Mouse (Mus musculus): ENCODE measurements around the gene Gm8677. TPM values are rescaled to one million over a fixed set of nuclear protein-coding genes. Genes with fewer than 3 reads are reported as not detected.
"Not testable (repeated sequence)": the region's sequence is repeated elsewhere in the genome, so short reads cannot be mapped to it uniquely, and the experiment has no call there.

Gene Gm8677
- polyA plus RNA-seq (2012; rRNA removed): not detected in 2 replicates

DNA sequence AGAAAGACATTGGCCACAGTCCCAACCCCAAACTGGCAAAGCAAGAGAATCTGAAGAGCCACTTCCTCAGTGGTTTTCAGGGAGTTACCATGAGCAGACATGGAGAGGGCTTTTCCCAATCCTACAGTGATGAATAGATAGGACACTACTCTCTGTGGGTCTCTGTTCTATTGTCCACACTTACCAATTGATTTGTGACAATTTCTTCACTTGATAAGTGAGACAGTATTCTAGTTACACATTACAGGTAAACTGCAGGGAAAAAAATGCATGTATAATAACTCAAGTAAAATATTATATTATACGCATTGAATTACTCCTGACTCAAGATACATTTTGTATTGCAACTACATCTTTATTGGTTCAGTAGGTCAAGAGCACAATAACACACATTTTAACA, at the start of gene Gm8677:
Gene Gm8677, minus strand, starts transcription at position 101 of the 400 bp plus-strand sequence.
- DNase-seq (ENCODE audit: low read depth): not testable (repeated sequence)

DNA sequence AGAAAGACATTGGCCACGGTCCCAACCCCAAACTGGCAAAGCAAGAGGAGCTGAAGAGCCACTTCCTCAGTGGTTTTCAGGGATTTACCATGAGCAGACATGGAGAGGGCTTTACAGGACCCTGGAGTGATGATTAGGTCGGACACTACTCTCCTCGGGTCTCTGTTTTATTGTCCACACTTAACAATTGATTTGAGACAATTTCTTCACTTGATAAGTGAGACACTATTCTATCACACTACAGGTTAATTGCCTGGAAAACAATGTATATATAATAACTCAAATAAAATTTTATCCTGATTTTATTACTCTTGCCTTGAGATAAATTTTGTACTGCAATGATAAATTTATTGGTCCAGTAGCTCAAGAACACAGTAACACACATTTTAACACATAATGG, 30.6 kb upstream of the Gm8677 start, which contains the start of gene Gm4201:
Gene Gm4201, minus strand, starts transcription at position 101 of the 400 bp plus-strand sequence.
- not testable (repeated sequence) for DNase-seq (ENCODE audit: low read depth)

GRCm38 (mm10) chr7:22522667-22523066, 12.0 kb downstream of the Gm8677 start, which contains the start of gene Vmn1r152:
TSS of gene Vmn1r152 (plus strand) at chr7:22522967.
- not testable (repeated sequence) for DNase-seq (ENCODE audit: low read depth)

DNA sequence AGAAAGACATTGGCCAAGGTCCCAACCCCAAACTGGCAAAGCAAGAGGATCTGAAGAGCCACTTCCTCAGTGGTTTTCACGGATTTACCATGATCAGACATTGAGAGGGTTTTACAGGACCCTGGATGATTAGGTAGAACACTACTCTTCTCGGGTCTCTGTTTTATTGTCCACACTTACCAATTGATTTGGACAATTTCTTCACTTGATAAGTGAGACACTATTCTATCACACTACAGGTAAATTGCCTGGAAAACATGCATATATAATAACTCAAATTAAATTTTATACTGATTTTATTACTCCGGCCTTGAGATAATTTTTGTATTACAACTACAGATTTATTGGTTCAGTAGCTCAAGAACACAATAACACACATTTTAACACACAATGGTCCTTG, 35.1 kb downstream of the Gm8677 start, which contains the start of gene Vmn1r151:
Gene Vmn1r151, minus strand, starts transcription at position 101 of the 400 bp plus-strand sequence.
- not testable (repeated sequence) for DNase-seq (ENCODE audit: low read depth)

Other genes with a start within 250 kb of the Gm8677 start
- not detected in 2 replicates for gene Gm4187, start 205.2 kb downstream of the Gm8677 start, polyA plus RNA-seq (2012; rRNA removed)
- gene Gm8660, start 163.8 kb downstream of the Gm8677 start, polyA plus RNA-seq (2012; rRNA removed): not detected in 2 replicates
- gene Vmn1r148, start 121.3 kb downstream of the Gm8677 start, polyA plus RNA-seq (2012; rRNA removed): not detected in 2 replicates
- not detected in 2 replicates for gene Vmn1r149, start 96.7 kb downstream of the Gm8677 start, polyA plus RNA-seq (2012; rRNA removed)
- gene Gm10665, start 70.8 kb downstream of the Gm8677 start, polyA plus RNA-seq (2012; rRNA removed): not detected in 2 replicates
- not detected in 2 replicates for gene Vmn1r151, start 35.2 kb downstream of the Gm8677 start, polyA plus RNA-seq (2012; rRNA removed)
- not detected in 2 replicates for gene Vmn1r152, start 11.9 kb downstream of the Gm8677 start, polyA plus RNA-seq (2012; rRNA removed)
- gene Gm4201, start 30.5 kb upstream of the Gm8677 start, polyA plus RNA-seq (2012; rRNA removed): not detected in 2 replicates
- not detected in 2 replicates for gene Gm4565, start 53.2 kb upstream of the Gm8677 start, polyA plus RNA-seq (2012; rRNA removed)
- gene Vmn1r155, start 123.1 kb upstream of the Gm8677 start, polyA plus RNA-seq (2012; rRNA removed): not detected in 2 replicates
- gene Gm8693, start 157.4 kb upstream of the Gm8677 start, polyA plus RNA-seq (2012; rRNA removed): not detected in 2 replicates
- gene Gm4567, start 184.8 kb upstream of the Gm8677 start, polyA plus RNA-seq (2012; rRNA removed): not detected in 2 replicates
- not detected in 2 replicates for gene Vmn1r157, start 226.8 kb upstream of the Gm8677 start, polyA plus RNA-seq (2012; rRNA removed)

Measured in gonadal fat pad, adult 2 months (tissue).